In the genomic region with DNA sequence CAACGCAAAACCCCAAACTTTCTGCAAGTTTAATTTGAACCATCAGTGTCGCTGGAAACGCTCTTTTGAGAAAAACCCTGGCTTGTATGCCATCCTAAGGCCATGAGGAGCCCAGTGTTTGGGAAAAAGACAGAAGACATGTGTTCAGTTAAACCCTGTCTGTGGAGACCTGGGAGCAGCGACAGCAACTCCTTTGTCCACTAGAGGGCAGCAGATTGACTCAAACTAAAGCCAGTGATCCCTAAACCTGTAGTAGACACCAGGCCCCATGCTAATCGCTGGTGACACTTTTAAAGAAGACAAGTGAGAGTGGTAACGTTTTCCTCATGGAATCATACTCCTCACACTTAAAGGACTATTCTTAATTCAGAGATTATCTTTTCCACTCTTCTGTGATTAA, we compare ENCODE assay signal across 8 mouse cellular contexts.
DNase-seq lines count a peak whose midpoint lies in the region; ATAC-seq and TF ChIP-seq lines count a peak whose summit lies in the region.

No protein-coding gene starts in this region.

- no peak overlapping the region for H3K4me3 ChIP-seq in bone marrow, adult 2 months (replicated peaks; ENCODE audit: control insufficient read depth, low read depth, low read length)
- no peak overlapping the region for H3K4me3 ChIP-seq in embryonic facial prominence, embryonic 11.5 days (ENCODE audit: low read depth, low read length)
- H3K4me3 ChIP-seq in heart, postnatal 0 days (ENCODE audit: low read depth, low read length), result no peak overlapping the region
- H3K4me3 ChIP-seq in lung, postnatal 0 days (ENCODE audit: low read depth, low read length), result no peak overlapping the region

- no peak overlapping the region for H3K4me2 ChIP-seq in embryonic facial prominence, embryonic 11.5 days (ENCODE audit: low read depth, low read length)
- no peak overlapping the region for H3K4me2 ChIP-seq in heart, postnatal 0 days (ENCODE audit: low read depth, low read length)
- H3K4me2 ChIP-seq in lung, postnatal 0 days (replicated peaks; ENCODE audit: low read depth, low read length), result no peak overlapping the region

- no peaks in the 10 kb centered on the region for H3K36me3 ChIP-seq in embryonic facial prominence, embryonic 11.5 days (replicated peaks; ENCODE audit: control insufficient read depth, insufficient read depth, low read depth, low read length)
- H3K36me3 ChIP-seq in heart, postnatal 0 days (replicated peaks; ENCODE audit: control insufficient read depth, insufficient read depth, low read length), result no peaks in the 10 kb centered on the region
- no peaks in the 10 kb centered on the region for H3K36me3 ChIP-seq in lung, postnatal 0 days (ENCODE audit: insufficient read depth, low read length)

- no peaks in the 10 kb centered on the region; the same call in 1 of the 2 replicates for H3K4me1 ChIP-seq in bone marrow, adult 2 months (ENCODE audit: control insufficient read depth, insufficient read depth, low read length)
- H3K4me1 ChIP-seq in embryonic facial prominence, embryonic 11.5 days (ENCODE audit: control insufficient read depth, insufficient read depth, low read length), result no peaks in the 10 kb centered on the region
- no peaks in the 10 kb centered on the region for H3K4me1 ChIP-seq in heart, postnatal 0 days (ENCODE audit: control insufficient read depth, insufficient read depth)
- H3K4me1 ChIP-seq in lung, postnatal 0 days (ENCODE audit: insufficient read depth, low read depth, low read length), result no peaks in the 10 kb centered on the region

- no peak for ATAC-seq in embryonic facial prominence, embryonic 11.5 days (replicated peaks; ENCODE audit: insufficient number of reproducible peaks, low FRiP score, low TSS enrichment, low read depth)
- ATAC-seq in heart, postnatal 0 days (ENCODE audit: insufficient read depth, low read depth), result peak; percentile 70
- peak; percentile 52; the same call in 1 of the 2 replicates for ATAC-seq in lung, postnatal 0 days

- H3K9ac ChIP-seq in embryonic facial prominence, embryonic 11.5 days (replicated peaks; ENCODE audit: low read length), result no peak overlapping the region
- no peak overlapping the region for H3K9ac ChIP-seq in heart, postnatal 0 days (replicated peaks; ENCODE audit: low read depth, low read length)
- H3K9ac ChIP-seq in lung, postnatal 0 days (replicated peaks; ENCODE audit: low read depth), result no peak overlapping the region

- H3K27me3 ChIP-seq in embryonic facial prominence, embryonic 11.5 days (ENCODE audit: control insufficient read depth, insufficient read depth, low read length), result no peaks in the 10 kb centered on the region
- H3K27me3 ChIP-seq in heart, postnatal 0 days (ENCODE audit: control insufficient read depth, insufficient read depth, low read length), result no peaks in the 10 kb centered on the region
- no peaks in the 10 kb centered on the region for H3K27me3 ChIP-seq in lung, postnatal 0 days (replicated peaks; ENCODE audit: insufficient read depth, low read length)

- no peak for TF ChIP-seq EP300 in heart, postnatal 0 days (IDR thresholded peaks at IDR 0.05; ENCODE audit: low read depth)
- no peak for TF ChIP-seq EP300 in lung, postnatal 0 days (IDR thresholded peaks at IDR 0.05)

- DNase-seq in MEL-GATA-1-ER (ENCODE audit: extremely low read depth, low read depth), result peak; percentile 29
- DNase-seq in embryonic facial prominence, embryonic 11.5 days (ENCODE audit: low spot score), result peak; percentile 84
- peak; percentile 77 for DNase-seq in heart, postnatal 0 days (ENCODE audit: low spot score)
- DNase-seq in kidney, postnatal 25 days, result peak; percentile 62 to 69
- peak; percentile 86 for DNase-seq in lung, postnatal 0 days (ENCODE audit: low spot score)
- DNase-seq in ovary, postnatal 14 days (ENCODE audit: low spot score), result peak; percentile 44
- peak; percentile 50 for DNase-seq in yolk sac, embryonic 10.5 days (ENCODE audit: low spot score)

- no peak for TF ChIP-seq POLR2A in bone marrow, adult 2 months (IDR thresholded peaks at IDR 0.05; ENCODE audit: borderline replicate concordance, control insufficient read depth, low read depth, low read length)

- H3K9me3 ChIP-seq in embryonic facial prominence, embryonic 11.5 days (replicated peaks; ENCODE audit: control insufficient read depth, low read length), result no peaks in the 10 kb centered on the region
- H3K9me3 ChIP-seq in heart, postnatal 0 days (replicated peaks; ENCODE audit: control insufficient read depth, low read length), result no peaks in the 10 kb centered on the region
- no peaks in the 10 kb centered on the region for H3K9me3 ChIP-seq in lung, postnatal 0 days (ENCODE audit: low read length)

- H3K27ac ChIP-seq in bone marrow, adult 2 months (ENCODE audit: control insufficient read depth, insufficient read depth, low read depth, low read length, poor library complexity), result no peak overlapping the region
- H3K27ac ChIP-seq in embryonic facial prominence, embryonic 11.5 days (replicated peaks; ENCODE audit: low read depth, low read length), result no peak overlapping the region
- H3K27ac ChIP-seq in heart, postnatal 0 days (ENCODE audit: low read depth), result no peak overlapping the region
- H3K27ac ChIP-seq in lung, postnatal 0 days (ENCODE audit: low read length), result no peak overlapping the region

- peak; percentile 76 for TF ChIP-seq CTCF in bone marrow, adult 2 months (IDR thresholded peaks at IDR 0.05; ENCODE audit: control insufficient read depth, insufficient read depth, low read length)
- peak; percentile 88 for TF ChIP-seq CTCF in heart, postnatal 0 days (IDR thresholded peaks at IDR 0.05; ENCODE audit: low read depth)
- TF ChIP-seq CTCF in lung, postnatal 0 days (IDR thresholded peaks at IDR 0.05), result peak; percentile 89

- 23% methylated on average over 6 of the region's 6 CpGs for WGBS in bone marrow, adult 2 months
- WGBS in embryonic facial prominence, embryonic 11.5 days, result 37% methylated on average over 6 of the region's 6 CpGs
- 23% methylated on average over 6 of the region's 6 CpGs for WGBS in heart, postnatal 0 days
- 28% methylated on average over 6 of the region's 6 CpGs for WGBS in lung, postnatal 0 days

Comparison
In these comparisons a context has a peak if more than half of its experiments do, and no peak if none do; other contexts are left out.
1. DNase-seq: peak in every context shown above with its lines; median percentile 86 in lung, postnatal 0 days; 84 in embryonic facial prominence, embryonic 11.5 days; 77 in heart, postnatal 0 days; 66 in kidney, postnatal 25 days; 50 in yolk sac, embryonic 10.5 days; 44 in ovary, postnatal 14 days; 29 in MEL-GATA-1-ER.